Comparison of ENCODE assay signal across 15 mouse cellular contexts in the genomic region with DNA sequence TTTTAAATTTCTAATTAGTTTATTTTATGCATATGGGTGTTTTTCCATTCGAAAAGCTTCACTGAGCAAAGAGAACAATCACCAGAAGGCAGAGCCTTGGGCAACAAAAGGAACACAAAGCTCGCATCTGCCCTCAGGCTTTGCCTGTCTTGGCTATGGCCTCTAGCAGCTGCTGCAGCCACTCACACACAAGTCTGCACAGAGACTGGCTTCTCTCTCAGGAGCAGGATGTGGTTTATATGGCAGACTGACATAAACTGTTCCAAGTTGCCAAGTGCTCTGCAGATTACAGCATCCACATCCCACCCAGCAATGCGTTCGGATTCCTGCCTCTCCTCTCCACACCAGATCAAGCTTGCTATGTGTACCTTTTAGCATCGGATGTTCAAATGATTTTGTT. TPM values are rescaled to one million over a fixed set of nuclear protein-coding genes. Genes with fewer than 3 reads are reported as not detected.
DNase-seq lines count a peak whose midpoint lies in the region; ATAC-seq and TF ChIP-seq lines count a peak whose summit lies in the region.
"Had no signal": no experiment of that assay in that cellular context is flagged by ENCODE, and none has a peak within 500 bp of the region (broad histone marks: within the 10 kb centered on the region; RNA-seq: fewer than 3 reads in every experiment).

No protein-coding gene starts in this region.

- peak overlapping the region; percentile 77 for H3K27ac ChIP-seq in layer of hippocampus, adult 2 months
- H3K27ac ChIP-seq: embryonic facial prominence, embryonic 13.5 days; hindbrain, embryonic 13.5 days; liver, embryonic 14.5 days had no signal

- no peak overlapping the region for H3K4me3 ChIP-seq in layer of hippocampus, adult 2 months
- H3K4me3 ChIP-seq: embryonic facial prominence, embryonic 13.5 days; heart, embryonic 12.5 days; hindbrain, embryonic 13.5 days had no signal

- peak in 1 of 2 experiments; percentile 47 for DNase-seq in layer of hippocampus, adult 2 months (ENCODE audit: low spot score in 2 of 2)
- DNase-seq in layer of hippocampus, adult 11-12 months (ENCODE audit: low spot score), result no peak
- peak; percentile 17 for DNase-seq in induced T-regulatory cell, adult 2 months (ENCODE audit: low read depth)
- peak; percentile 77 for DNase-seq in thymus, postnatal 0 days (ENCODE audit: low spot score)
- no peak for DNase-seq in adrenal gland, adult 18-20 months (ENCODE audit: low spot score in 2 of 2)
- no peak for DNase-seq in testis, postnatal 10 days (ENCODE audit: low spot score)
- DNase-seq: adrenal gland, adult 8-10 months; cerebellum, adult 11-12 months; kidney, postnatal 14 days had no signal

- no peak for TF ChIP-seq CTCF in layer of hippocampus, adult 2 months (conservative IDR thresholded peaks at IDR 0.05)

- peak; percentile 68 for ATAC-seq in CD4-positive, CD25-positive, alpha-beta regulatory T cell, adult 4 months
- no peak for ATAC-seq in granulocyte monocyte progenitor cell, adult 5-6 weeks (replicated peaks; ENCODE audit: poor library complexity, severe bottlenecking)

RNA-seq across cellular contexts. Expression of a gene that starts 37.8 kb away (rescaled TPM):
- total RNA-seq in layer of hippocampus, adult 2 months (2021), result 10 to 100 TPM; 20.0 to 20.6 TPM
- polyA plus RNA-seq in CD4-positive, CD25-positive, alpha-beta regulatory T cell, adult 4 months (2017; shearing (Covaris generic)), result 1 to 10 TPM; 5.4 to 6.9 TPM
- 73.7 and 76.6 TPM in 2 replicates for polyA plus RNA-seq in thymus, postnatal 0 days (2015; fragmentation: Nextera tagmentation; extraction: Ambion mirVana)
- 100 to 1,000 TPM in 1 of 2 experiments, 10 to 100 TPM in 1; 84.6 to 101 TPM for total RNA-seq in adrenal gland, adult 18-20 months (2021)
- 14.0 and 19.5 TPM in 2 replicates for total RNA-seq in granulocyte monocyte progenitor cell, adult 5-6 weeks (2014; fragmentation: Nextera tagmentation)
- 5.3 and 6.2 TPM in 2 replicates for total RNA-seq in granulocyte monocyte progenitor cell, adult 5-6 weeks (2017)

RNA-seq across cellular contexts. Expression of a gene that starts 38.1 kb away (rescaled TPM):
- total RNA-seq in layer of hippocampus, adult 2 months (2021), result 1 to 10 TPM; 3.2 to 4.2 TPM
- 1 to 10 TPM; 3.8 to 4.7 TPM for polyA plus RNA-seq in CD4-positive, CD25-positive, alpha-beta regulatory T cell, adult 4 months (2017; shearing (Covaris generic))
- 5.0 and 5.7 TPM in 2 replicates for polyA plus RNA-seq in thymus, postnatal 0 days (2015; fragmentation: Nextera tagmentation; extraction: Ambion mirVana)
- total RNA-seq in adrenal gland, adult 18-20 months (2021), result 10 to 100 TPM; 13.0 to 13.7 TPM
- total RNA-seq in granulocyte monocyte progenitor cell, adult 5-6 weeks (2014; fragmentation: Nextera tagmentation), result 16.7 and 31.1 TPM in 2 replicates
- total RNA-seq in granulocyte monocyte progenitor cell, adult 5-6 weeks (2017), result 6.8 and 8.6 TPM in 2 replicates

RNA-seq across cellular contexts. Expression of a gene that starts 56.2 kb away (rescaled TPM):
- 100 to 1,000 TPM; 101 to 106 TPM for total RNA-seq in layer of hippocampus, adult 2 months (2021)
- polyA plus RNA-seq in CD4-positive, CD25-positive, alpha-beta regulatory T cell, adult 4 months (2017; shearing (Covaris generic)), result 10 to 100 TPM; 10.7 to 15.1 TPM
- polyA plus RNA-seq in thymus, postnatal 0 days (2015; fragmentation: Nextera tagmentation; extraction: Ambion mirVana), result 17.0 and 18.3 TPM in 2 replicates
- 10 to 100 TPM; 16.2 to 19.4 TPM for total RNA-seq in adrenal gland, adult 18-20 months (2021)
- 11.2 and 11.4 TPM in 2 replicates for total RNA-seq in granulocyte monocyte progenitor cell, adult 5-6 weeks (2014; fragmentation: Nextera tagmentation)
- 2.9 and 4.7 TPM in 2 replicates for total RNA-seq in granulocyte monocyte progenitor cell, adult 5-6 weeks (2017)

Comparison
In these comparisons a context has a peak if more than half of its experiments do, and no peak if none do; other contexts are left out.
1. DNase-seq: peak in induced T-regulatory cell, adult 2 months (single experiment) and thymus, postnatal 0 days (single experiment); none in layer of hippocampus, adult 11-12 months (single experiment), adrenal gland, adult 18-20 months (0 of 2) and testis, postnatal 10 days (single experiment).
2. RNA of a gene that starts 56.2 kb away (total RNA-seq): 101 to 106 TPM in layer of hippocampus, adult 2 months; 16.2 to 19.4 TPM in adrenal gland, adult 18-20 months and 2.9 to 11.4 TPM in granulocyte monocyte progenitor cell, adult 5-6 weeks; every median in the first group is over 4 times any median in the second.